Mouse (Mus musculus) kidney, adult 2 months (tissue): Measurements from ENCODE around the gene Ppp1cc.

Experiments used
- CTCF ChIP-seq: fragments of 200-500 bp; conservative IDR thresholded peaks from 2 replicates; pipeline ENCODE4 v1.5.1; 2011; ENCODE audit warnings: low read depth, mild to moderate bottlenecking, control low read depth, low read length, moderate library complexity, mixed read lengths; ENCODE audit not compliant: insufficient read depth, insufficient read length
- POLR2A ChIP-seq: fragments of 200-500 bp; IDR thresholded peaks from one replicate; pipeline ENCODE4 v1.6.1; 2011; ENCODE audit warnings: low read depth, low read length, control low read depth

GRCm38 (mm10) chr5:122143543-122143942 lies 14.5 kb upstream of the Ppp1cc start:
- no peak for TF ChIP-seq CTCF
- no peak for TF ChIP-seq POLR2A
